Mouse (Mus musculus) splenic B cell, adult 2 months (primary cell): ENCODE data around the gene Tuba3b.

Experiments
- DNase-seq: peaks from one replicate; pipeline ENCODE4 v3.0.0-alpha.2; 2011; ENCODE audit warnings: low read depth, low spot score
- H3K27me3 ChIP-seq: 2 replicates; pipeline ENCODE4 v1.6.1; 2012; ENCODE audit warnings: mild to moderate bottlenecking, low read length, moderate library complexity, mixed read lengths; ENCODE audit not compliant: control insufficient read depth, poor library complexity, insufficient read depth, severe bottlenecking
- H3K36me3 ChIP-seq: 2 replicates; pipeline ENCODE4 v1.6.1; 2012; ENCODE audit warnings: mild to moderate bottlenecking, low read length, moderate library complexity, mixed read lengths; ENCODE audit not compliant: control insufficient read depth, poor library complexity, insufficient read depth, severe bottlenecking

Gene Tuba3b

DNA sequence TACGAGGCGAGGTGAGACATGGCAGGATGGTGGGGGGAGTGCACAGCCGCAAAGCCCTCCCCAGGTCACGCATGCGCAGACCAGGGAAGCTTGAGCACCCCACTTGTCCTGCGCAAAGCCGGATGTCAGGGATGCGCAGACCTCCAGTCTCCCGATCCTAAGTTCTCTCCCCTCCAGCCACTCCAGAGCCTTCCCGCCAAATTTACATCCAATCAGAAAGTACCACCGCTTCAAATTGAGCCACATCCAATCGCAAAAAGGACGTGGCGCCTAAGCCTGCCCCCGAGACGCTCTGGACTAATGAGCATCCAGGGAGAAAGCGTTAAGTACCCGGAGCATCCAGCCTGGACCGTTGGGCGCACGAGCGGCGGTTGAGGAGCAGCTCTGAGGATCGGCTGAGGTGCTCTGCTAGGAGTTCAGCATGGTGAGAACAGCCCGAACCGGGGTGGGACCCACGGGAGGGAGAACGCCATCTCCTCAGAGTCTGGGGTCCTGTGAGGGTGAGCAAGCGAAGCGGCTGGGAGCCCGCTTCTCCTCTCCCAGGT, at the start of gene Tuba3b:
Tuba3b (plus strand) TSS at position 92 of the 545 bp plus-strand sequence.
- no peaks in the 10 kb centered on the region for H3K36me3 ChIP-seq
- no peaks in the 10 kb centered on the region for H3K27me3 ChIP-seq
- no peak for DNase-seq

DNA sequence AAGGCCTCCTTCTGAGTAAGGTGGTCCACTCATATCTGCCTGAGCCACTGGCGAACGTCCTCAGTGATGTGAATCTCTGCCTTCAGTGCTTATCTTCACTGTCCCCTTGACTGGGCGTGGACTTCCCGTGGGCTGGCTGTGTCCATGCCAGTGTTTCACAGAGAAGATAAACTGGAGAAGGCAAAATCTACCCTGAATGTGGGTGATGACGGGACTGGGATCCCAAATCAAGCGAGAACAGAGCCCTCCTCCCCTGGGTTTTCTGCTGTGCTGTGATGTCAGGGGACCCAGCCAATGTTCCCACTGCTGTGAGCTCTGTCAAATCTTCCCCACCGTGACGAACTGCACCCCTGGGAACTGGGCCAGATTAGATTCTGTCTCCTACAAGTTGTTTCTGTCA, 48.3 kb upstream of the Tuba3b start:
- H3K27me3 ChIP-seq, result no peaks in the 10 kb centered on the region
- H3K36me3 ChIP-seq, result no peaks in the 10 kb centered on the region
- DNase-seq, result no peak

DNA sequence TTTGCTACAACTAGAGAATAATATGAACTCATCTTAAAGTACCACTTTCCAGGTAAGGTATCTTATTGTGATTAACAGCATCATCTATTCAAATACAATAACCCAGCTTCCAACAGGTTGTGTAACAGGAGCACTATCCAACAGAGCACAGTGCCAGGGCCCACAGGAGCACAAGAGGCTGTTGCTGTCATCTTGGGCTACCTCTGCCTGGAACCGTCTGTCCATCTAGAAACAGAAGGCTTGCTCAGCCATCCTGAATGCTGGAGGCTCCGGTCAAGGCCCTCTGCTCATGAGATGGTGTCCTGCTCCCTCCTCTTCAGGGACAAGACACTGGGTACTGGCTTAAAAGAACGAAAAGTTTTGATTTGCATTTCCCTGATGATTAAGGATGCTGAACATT, 47.7 kb upstream of the Tuba3b start:
- no peaks in the 10 kb centered on the region for H3K36me3 ChIP-seq
- DNase-seq, result no peak
- H3K27me3 ChIP-seq, result no peaks in the 10 kb centered on the region

DNA sequence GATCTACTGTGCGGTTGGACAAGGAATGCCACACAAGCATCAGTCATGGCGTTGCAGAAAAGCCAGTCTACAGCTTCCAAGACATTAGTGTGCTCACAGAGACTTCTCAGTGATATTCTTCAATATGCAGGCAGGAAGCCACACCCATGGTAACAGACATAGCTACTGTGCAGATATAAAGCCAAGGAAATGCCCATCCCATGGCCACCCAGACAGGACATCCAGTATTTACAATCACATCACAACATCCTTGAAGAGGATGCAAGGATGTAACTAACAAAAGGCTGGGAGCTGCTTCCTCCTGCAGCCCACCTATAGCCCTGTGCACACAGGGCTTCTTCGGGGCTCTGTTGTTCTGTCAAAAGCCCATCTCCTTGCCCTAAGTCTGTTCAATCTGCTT, 46.9 kb upstream of the Tuba3b start:
- DNase-seq, result no peak
- Histone ChIP-seq H3K36me3 (no peaks in the 10 kb centered on the region), H3K27me3 (no peaks in the 10 kb centered on the region)

DNA sequence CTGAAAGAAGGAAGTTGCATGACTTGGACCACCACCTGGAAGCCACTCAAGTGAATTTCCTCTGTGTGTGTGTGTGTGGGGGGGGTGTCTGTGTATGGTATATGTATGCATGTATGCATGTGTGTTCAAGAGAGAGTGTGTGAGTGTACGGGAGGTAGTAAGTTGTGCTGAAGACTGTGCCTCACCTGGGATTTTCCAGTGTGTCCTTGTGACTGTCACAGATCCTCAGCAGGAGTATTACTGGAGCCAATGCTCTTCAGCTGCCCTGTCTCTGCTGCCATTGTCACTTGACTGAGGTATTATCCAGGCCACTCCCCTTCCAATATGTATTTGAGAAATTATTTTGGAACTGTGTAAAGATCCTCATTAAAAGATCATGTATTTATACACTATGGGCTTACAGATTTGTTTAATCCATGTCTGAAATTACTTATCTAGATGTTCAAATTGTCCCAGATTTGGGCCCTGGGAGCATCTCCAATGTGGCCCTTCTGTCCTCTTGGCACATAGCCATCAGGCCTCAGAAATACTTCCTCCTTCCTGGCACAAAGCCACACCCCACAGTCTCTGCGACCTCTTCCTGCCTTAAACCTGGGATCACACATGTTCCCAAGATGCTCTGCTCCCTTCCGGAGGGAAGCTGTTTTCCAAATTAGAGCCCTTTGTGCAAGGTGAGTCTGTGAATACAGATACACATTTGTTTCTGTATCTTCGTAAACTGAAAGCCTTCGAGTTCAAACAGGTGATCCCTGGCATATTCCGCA, 42.1 kb upstream of the Tuba3b start:
- DNase-seq, result peak; percentile 31
- H3K36me3 ChIP-seq, result no peaks in the 10 kb centered on the region
- H3K27me3 ChIP-seq, result no peaks in the 10 kb centered on the region

DNA sequence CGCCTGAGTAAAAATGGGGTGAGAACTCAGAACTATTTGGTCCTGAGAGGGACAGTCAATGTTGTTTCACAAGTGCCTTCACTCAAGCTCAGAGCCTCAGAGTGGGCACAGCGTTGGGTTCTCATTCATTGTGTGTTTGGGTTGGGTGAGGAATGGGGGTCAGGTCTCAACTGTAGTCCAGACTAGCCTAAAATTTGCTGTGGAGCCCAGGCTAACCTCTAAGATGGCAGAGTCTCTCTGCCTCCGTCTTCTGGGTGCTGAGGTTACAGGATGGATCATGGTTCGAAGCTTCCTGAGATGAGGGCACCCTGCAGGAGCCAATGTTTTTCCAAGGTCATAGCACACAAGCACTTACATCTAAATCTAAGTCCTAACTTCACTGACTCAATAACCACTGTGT, 38.8 kb upstream of the Tuba3b start:
- H3K36me3 ChIP-seq, result no peaks in the 10 kb centered on the region
- no peaks in the 10 kb centered on the region for H3K27me3 ChIP-seq
- no peak for DNase-seq

DNA sequence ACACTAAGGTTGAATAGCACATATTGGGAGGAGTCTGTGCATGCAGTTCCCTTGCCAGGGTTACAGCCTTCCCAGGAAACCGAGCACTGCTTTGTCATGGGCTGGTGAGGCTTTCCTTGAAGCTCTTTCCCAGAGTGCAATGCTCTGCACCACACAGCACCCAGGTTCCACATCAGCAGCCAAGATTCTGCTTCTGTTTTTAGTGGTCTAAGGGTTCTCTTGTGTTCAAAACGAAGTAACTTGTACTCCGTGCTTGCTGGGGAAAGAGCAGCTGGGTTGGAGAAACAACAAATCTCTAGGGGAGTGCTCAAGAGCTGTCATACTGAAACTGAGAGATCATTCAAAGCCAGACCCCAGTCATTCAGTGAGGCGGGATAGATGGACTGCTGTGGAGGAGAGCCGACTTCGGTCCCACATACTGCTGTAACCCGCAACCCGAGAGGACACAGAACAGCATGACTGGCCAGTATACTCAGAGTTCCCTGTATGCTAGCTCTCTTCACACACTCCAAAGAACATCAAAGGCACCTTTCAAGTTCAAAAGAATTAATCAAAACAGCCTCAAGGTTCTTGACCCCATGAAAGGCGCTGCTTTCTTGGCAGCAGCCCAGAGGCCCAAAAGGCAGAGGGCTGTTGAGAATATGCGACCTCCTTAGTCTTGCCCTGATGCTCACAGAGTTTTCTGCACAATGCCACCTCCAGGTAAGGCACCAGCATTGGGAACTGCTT, 36.9 kb upstream of the Tuba3b start:
- Histone ChIP-seq H3K36me3 (no peaks in the 10 kb centered on the region), H3K27me3 (no peaks in the 10 kb centered on the region)
- peak; percentile 24 for DNase-seq

DNA sequence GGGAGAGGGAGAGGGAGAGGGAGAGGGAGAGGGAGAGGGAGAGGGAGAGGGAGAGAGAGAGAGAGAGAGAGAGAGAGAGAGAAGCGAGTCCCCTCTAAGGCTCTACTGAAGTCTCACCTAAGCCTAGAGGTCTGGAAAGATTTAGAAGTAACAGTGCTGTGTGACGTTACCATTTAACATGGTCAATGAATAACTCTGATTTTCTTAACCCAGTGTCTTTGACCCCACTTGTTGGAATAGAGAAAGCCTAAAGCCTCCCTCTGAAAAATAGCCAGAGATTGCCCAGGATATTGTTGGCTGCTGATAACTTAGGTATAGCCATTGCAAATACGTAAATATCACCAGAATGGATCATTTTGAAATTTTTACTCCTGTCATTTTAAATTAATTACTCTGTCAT, 35.8 kb upstream of the Tuba3b start:
- DNase-seq, result no peak
- Histone ChIP-seq H3K36me3 (no peaks in the 10 kb centered on the region), H3K27me3 (no peaks in the 10 kb centered on the region)

DNA sequence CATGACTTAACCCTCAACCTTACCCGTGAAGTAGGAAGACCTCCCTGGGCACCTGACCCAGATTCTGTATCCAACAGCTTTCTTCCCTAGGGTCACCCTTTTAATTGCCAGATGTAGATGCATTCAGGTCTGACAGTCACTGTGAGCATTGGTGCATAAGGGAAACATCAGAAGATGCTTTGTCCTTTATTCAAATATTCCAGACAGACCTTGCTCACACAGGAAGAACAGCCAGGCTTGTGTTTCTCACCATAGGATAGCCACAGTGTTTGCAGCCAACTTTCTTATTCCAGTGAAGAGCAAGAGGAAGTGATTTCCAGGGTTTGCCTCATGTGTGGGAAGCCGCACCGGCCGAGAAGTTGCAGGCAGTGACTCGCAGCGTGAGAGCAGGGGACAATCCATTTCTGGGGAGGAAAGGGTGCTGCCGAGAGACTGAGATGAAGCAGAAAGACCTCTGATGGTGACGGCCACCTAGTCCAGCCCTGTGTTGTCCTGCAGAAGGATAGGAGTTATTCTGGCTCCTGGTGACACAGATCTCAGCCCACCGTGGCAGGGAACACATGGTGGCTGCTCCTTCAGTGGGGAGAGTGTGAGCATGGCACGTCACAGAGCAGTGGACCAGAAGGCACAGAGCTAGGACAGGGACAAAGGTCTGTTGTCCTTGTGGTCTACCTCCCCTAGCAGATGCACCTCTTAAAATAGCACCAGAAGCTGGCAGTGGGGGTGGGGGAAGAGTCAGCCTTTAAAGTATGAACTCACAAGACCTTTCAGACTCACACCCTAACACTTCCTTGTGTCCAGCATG, 34.0 kb upstream of the Tuba3b start:
- no peak for DNase-seq
- H3K36me3 ChIP-seq, result no peaks in the 10 kb centered on the region

DNA sequence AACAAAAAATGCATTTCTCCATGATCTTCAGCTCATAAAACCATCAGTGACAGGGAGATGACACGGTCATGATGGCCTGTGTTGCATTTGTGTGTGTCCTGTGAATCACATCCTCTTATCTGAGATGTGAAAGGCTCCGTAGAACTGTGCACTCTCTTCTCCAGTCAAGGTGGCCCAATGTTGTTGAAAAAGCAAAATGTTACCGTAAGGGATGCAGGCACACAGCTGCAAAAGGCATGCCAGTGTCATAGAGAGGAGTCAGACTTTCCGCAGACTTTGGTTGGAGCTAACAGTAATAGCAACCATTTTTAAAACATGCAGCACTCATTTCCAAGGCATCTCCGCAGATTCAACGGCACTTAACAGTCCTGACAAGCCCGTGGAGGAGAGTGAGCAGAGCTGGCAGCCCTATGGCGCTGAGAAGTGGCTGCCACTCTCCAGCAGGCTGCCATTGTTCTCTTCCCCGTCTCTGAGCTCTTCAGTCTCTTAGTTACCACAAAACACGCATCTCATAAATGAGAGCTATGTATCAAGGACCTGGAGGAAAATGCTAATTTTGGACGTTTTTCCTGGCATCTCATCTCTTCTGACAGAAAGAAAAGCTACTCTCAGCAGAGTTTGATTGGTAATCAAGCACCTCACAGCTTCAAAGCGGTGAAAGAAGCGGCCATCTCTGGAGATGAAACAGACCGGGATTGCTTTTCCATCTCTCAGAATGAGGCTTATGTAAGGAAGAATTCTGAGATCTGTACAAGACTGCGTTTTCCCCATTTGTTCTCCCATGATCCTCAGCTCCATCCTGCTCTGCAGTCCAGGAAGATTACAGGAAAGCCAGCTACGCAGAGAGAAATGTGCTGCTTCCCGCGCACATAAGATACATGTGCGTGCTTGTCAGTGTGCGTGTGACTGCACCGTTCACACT, 30.2 kb upstream of the Tuba3b start:
- no peak for DNase-seq
- Histone ChIP-seq H3K27me3 (no peaks in the 10 kb centered on the region), H3K36me3 (no peaks in the 10 kb centered on the region)

More for the DNA sequence above, 34.0 kb upstream of the Tuba3b start:
- H3K27me3 ChIP-seq, result no peaks in the 10 kb centered on the region

DNA sequence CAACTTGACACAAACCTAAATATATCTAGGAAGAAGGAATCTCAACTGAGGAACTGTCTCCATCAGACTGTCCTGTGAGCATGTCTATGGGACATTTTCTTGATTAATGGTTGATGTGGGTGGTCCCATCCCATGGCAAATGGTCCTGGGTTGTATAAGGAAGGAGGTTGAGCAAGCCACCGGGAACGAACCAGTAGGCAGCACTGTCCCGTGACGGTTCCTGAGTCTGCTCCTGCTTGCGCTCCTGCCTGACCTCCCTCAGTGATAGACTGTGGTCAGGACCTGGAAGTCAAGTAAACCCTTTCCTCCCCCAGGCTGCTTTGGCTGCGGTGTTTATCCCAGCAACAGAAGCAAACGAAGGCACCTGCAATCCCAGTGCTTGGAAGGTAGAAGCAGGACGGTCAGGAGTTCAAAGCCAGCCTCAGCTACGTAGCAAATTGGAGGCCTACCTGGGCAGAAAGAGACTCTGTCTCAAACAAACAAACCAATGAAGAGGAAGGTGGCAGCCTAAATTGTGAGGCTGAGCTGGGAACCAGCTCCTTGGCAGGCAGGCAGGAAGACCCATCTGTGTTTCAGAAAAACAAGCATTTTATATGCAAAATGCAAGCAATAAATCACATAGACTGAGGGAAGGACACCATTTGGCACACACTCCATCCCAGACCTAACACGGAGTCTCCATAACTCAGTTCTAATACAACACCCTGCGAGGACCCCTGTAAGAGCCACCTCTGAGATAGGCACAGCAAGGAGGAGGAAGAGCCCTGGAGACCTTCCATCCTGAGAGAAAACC, 24.9 kb upstream of the Tuba3b start:
- no peaks in the 10 kb centered on the region for H3K36me3 ChIP-seq
- no peaks in the 10 kb centered on the region for H3K27me3 ChIP-seq

DNA sequence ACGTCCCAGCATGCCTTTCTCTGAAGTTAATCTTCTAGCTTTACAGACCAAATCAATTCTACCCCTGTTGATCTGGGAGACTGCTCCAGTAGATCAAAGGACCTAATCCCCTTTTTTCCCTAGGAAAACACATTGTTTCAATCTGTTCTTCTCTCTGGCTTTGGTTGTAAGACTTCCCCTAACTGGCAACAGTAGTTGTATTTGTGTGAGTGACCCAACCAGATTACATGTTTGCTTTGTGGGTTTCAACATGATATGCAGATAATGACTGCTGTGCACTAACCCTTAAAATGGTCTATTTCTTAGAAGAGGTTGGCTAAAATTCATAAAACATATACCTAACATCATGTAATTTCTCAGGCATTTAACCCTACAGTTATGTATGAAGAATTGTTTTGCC, 24.0 kb upstream of the Tuba3b start:
- no peak for DNase-seq
- Histone ChIP-seq H3K27me3 (no peaks in the 10 kb centered on the region), H3K36me3 (no peaks in the 10 kb centered on the region)

More for the DNA sequence above, 24.9 kb upstream of the Tuba3b start:
- no peak for DNase-seq

DNA sequence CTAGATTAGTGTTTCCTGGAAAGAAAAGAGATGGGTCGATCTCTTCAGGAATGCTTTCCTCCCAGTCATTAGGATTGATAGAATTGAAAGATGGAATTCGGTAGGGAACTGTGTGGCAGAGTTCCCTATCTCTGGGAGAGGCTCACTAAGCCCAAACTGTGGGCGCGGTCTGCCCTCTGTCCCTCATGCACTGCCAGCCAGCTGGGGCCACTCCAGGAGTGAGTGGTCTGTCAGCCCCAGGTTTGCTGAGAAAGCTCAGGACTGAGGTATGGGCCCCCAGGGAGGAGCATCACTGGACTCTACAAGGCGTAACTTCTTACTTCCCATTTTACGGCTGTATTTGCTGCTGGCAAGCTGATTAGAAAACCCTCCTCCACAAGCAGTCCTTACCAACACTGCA, 23.5 kb upstream of the Tuba3b start:
- no peaks in the 10 kb centered on the region for H3K27me3 ChIP-seq

More for the DNA sequence above, 23.5 kb upstream of the Tuba3b start:
- no peaks in the 10 kb centered on the region for H3K36me3 ChIP-seq
- DNase-seq, result no peak
